Mouse (Mus musculus): ENCODE results near the gene Klf14. TPM values are rescaled to one million over a fixed set of nuclear protein-coding genes. Genes with fewer than 3 reads are reported as not detected.

Klf14 gene
- total RNA-seq (2014; fragmentation: Nextera tagmentation), result not detected in 2 replicates
- 0.06 TPM in 1 of 2 replicates, not detected in the other for total RNA-seq (2017)
- polyA plus RNA-seq (2012), result not detected in 2 replicates

- Histone ChIP-seq H3K9me3 (replicated peaks) (peaks cover 5% of the 10 kb centered on the region), H3K4me3 (ENCODE audit: low read depth, low read length) (peak within 1 kb of the TSS; percentile 2; the same call in 1 of the 2 replicates), H3K27me3 (ENCODE audit: insufficient read depth, low read length) (peaks cover 20% of the 10 kb centered on the region), H3K4me1 (ENCODE audit: insufficient read depth, low read depth, low read length) (peaks cover 4% of the 10 kb centered on the region; the same call in 1 of the 2 replicates), H3K36me3 (replicated peaks) (no peaks in the 10 kb centered on the region)
- DNase-seq (ENCODE audit: low spot score) (no peak), ATAC-seq (ENCODE audit: extremely low read depth, insufficient number of reproducible peaks, low FRiP score, poor library complexity, severe bottlenecking) (no peak)
- TF ChIP-seq TAL1 (conservative IDR thresholded peaks at IDR 0.05; ENCODE audit: low read depth, low read length), result no peak
- TF ChIP-seq GATA1 (IDR thresholded peaks at IDR 0.05; ENCODE audit: borderline replicate concordance, low read length), result no peak
- no peak for TF ChIP-seq POLR2AphosphoS5 (IDR thresholded peaks at IDR 0.05; ENCODE audit: insufficient replicate concordance, low read depth, low read length)
- no peak for TF ChIP-seq GATA2 (IDR thresholded peaks at IDR 0.05; ENCODE audit: borderline replicate concordance, low read depth, low read length)
- no peak for TF ChIP-seq CTCF (IDR thresholded peaks at IDR 0.05; ENCODE audit: low read depth, low read length)
Observed at GRCm38 (mm10) chr6:30958736-30959540, at the start of gene Klf14. Gene Klf14 (minus strand): TSS chr6:30959078.

- no peak for TF ChIP-seq TAL1 (conservative IDR thresholded peaks at IDR 0.05; ENCODE audit: low read depth, low read length)
- TF ChIP-seq GATA1 (IDR thresholded peaks at IDR 0.05; ENCODE audit: borderline replicate concordance, low read length), result no peak
- TF ChIP-seq CTCF (IDR thresholded peaks at IDR 0.05; ENCODE audit: low read depth, low read length), result no peak
- no peak for TF ChIP-seq GATA2 (IDR thresholded peaks at IDR 0.05; ENCODE audit: borderline replicate concordance, low read depth, low read length)
- no peak for TF ChIP-seq POLR2AphosphoS5 (IDR thresholded peaks at IDR 0.05; ENCODE audit: insufficient replicate concordance, low read depth, low read length)
- Histone ChIP-seq H3K4me3 (ENCODE audit: low read depth, low read length) (no peak overlapping the region), H3K36me3 (replicated peaks) (no peaks in the 10 kb centered on the region), H3K27me3 (ENCODE audit: insufficient read depth, low read length) (peaks cover 13% of the 10 kb centered on the region), H3K9me3 (replicated peaks) (no peaks in the 10 kb centered on the region), H3K4me1 (ENCODE audit: insufficient read depth, low read depth, low read length) (no peaks in the 10 kb centered on the region)
- ATAC-seq (ENCODE audit: extremely low read depth, insufficient number of reproducible peaks, low FRiP score, poor library complexity, severe bottlenecking) (no peak), DNase-seq (ENCODE audit: low spot score) (no peak)
Observed at GRCm38 (mm10) chr6:31006111-31006600, 47.3 kb upstream of the Klf14 start.

GRCm38 (mm10) chr6:30986393-30986792, 27.5 kb upstream of the Klf14 start:
- no peak overlapping the region for H3K4me3 ChIP-seq (ENCODE audit: low read depth, low read length)
- H3K9me3 ChIP-seq (replicated peaks), result no peaks in the 10 kb centered on the region
- no peaks in the 10 kb centered on the region for H3K36me3 ChIP-seq (replicated peaks)
- no peaks in the 10 kb centered on the region for H3K4me1 ChIP-seq (ENCODE audit: insufficient read depth, low read depth, low read length)
- no peak for DNase-seq (ENCODE audit: low spot score)
- H3K27me3 ChIP-seq (ENCODE audit: insufficient read depth, low read length), result peaks cover 8% of the 10 kb centered on the region; the same call in 1 of the 2 replicates
- no peak for ATAC-seq (ENCODE audit: extremely low read depth, insufficient number of reproducible peaks, low FRiP score, poor library complexity, severe bottlenecking)
- TF ChIP-seq GATA2 (IDR thresholded peaks at IDR 0.05; ENCODE audit: borderline replicate concordance, low read depth, low read length), result no peak
- TF ChIP-seq POLR2AphosphoS5 (IDR thresholded peaks at IDR 0.05; ENCODE audit: insufficient replicate concordance, low read depth, low read length), result no peak
- no peak for TF ChIP-seq GATA1 (IDR thresholded peaks at IDR 0.05; ENCODE audit: borderline replicate concordance, low read length)
- TF ChIP-seq TAL1 (conservative IDR thresholded peaks at IDR 0.05; ENCODE audit: low read depth, low read length), result no peak
- no peak for TF ChIP-seq CTCF (IDR thresholded peaks at IDR 0.05; ENCODE audit: low read depth, low read length)

- TF ChIP-seq GATA2 (IDR thresholded peaks at IDR 0.05; ENCODE audit: borderline replicate concordance, low read depth, low read length) (no peak), TAL1 (conservative IDR thresholded peaks at IDR 0.05; ENCODE audit: low read depth, low read length) (no peak), GATA1 (IDR thresholded peaks at IDR 0.05; ENCODE audit: borderline replicate concordance, low read length) (no peak), POLR2AphosphoS5 (IDR thresholded peaks at IDR 0.05; ENCODE audit: insufficient replicate concordance, low read depth, low read length) (no peak), CTCF (IDR thresholded peaks at IDR 0.05; ENCODE audit: low read depth, low read length) (no peak)
- Histone ChIP-seq H3K4me1 (ENCODE audit: insufficient read depth, low read depth, low read length) (no peaks in the 10 kb centered on the region), H3K9me3 (replicated peaks) (no peaks in the 10 kb centered on the region), H3K36me3 (replicated peaks) (no peaks in the 10 kb centered on the region), H3K4me3 (ENCODE audit: low read depth, low read length) (no peak overlapping the region), H3K27me3 (ENCODE audit: insufficient read depth, low read length) (peaks cover 16% of the 10 kb centered on the region)
- ATAC-seq (ENCODE audit: extremely low read depth, insufficient number of reproducible peaks, low FRiP score, poor library complexity, severe bottlenecking) (no peak), DNase-seq (ENCODE audit: low spot score) (no peak)
Observed at GRCm38 (mm10) chr6:30983021-30983420, 24.1 kb upstream of the Klf14 start.

GRCm38 (mm10) chr6:30982372-30982980, 23.6 kb upstream of the Klf14 start:
- Histone ChIP-seq H3K27me3 (ENCODE audit: insufficient read depth, low read length) (peaks cover 14% of the 10 kb centered on the region), H3K4me3 (ENCODE audit: low read depth, low read length) (no peak overlapping the region), H3K36me3 (replicated peaks) (no peaks in the 10 kb centered on the region), H3K9me3 (replicated peaks) (no peaks in the 10 kb centered on the region), H3K4me1 (ENCODE audit: insufficient read depth, low read depth, low read length) (no peaks in the 10 kb centered on the region)
- ATAC-seq (ENCODE audit: extremely low read depth, insufficient number of reproducible peaks, low FRiP score, poor library complexity, severe bottlenecking), result no peak
- TF ChIP-seq CTCF (IDR thresholded peaks at IDR 0.05; ENCODE audit: low read depth, low read length), result no peak
- TF ChIP-seq GATA2 (IDR thresholded peaks at IDR 0.05; ENCODE audit: borderline replicate concordance, low read depth, low read length), result no peak
- no peak for TF ChIP-seq TAL1 (conservative IDR thresholded peaks at IDR 0.05; ENCODE audit: low read depth, low read length)
- no peak for TF ChIP-seq POLR2AphosphoS5 (IDR thresholded peaks at IDR 0.05; ENCODE audit: insufficient replicate concordance, low read depth, low read length)
- TF ChIP-seq GATA1 (IDR thresholded peaks at IDR 0.05; ENCODE audit: borderline replicate concordance, low read length), result no peak
- no peak for DNase-seq (ENCODE audit: low spot score)

- Histone ChIP-seq H3K36me3 (replicated peaks) (no peaks in the 10 kb centered on the region), H3K9me3 (replicated peaks) (no peaks in the 10 kb centered on the region), H3K4me1 (ENCODE audit: insufficient read depth, low read depth, low read length) (no peaks in the 10 kb centered on the region), H3K4me3 (ENCODE audit: low read depth, low read length) (no peak overlapping the region), H3K27me3 (ENCODE audit: insufficient read depth, low read length) (peaks cover 14% of the 10 kb centered on the region)
- no peak for ATAC-seq (ENCODE audit: extremely low read depth, insufficient number of reproducible peaks, low FRiP score, poor library complexity, severe bottlenecking)
- DNase-seq (ENCODE audit: low spot score), result no peak
- TF ChIP-seq GATA2 (IDR thresholded peaks at IDR 0.05; ENCODE audit: borderline replicate concordance, low read depth, low read length) (no peak), CTCF (IDR thresholded peaks at IDR 0.05; ENCODE audit: low read depth, low read length) (no peak)
Observed at GRCm38 (mm10) chr6:30981351-30981750, 22.5 kb upstream of the Klf14 start.

Measured in G1E (cell line).